Mouse (Mus musculus) kidney, embryonic 14.5 days (tissue): ENCODE data around the gene Dok1. TPM values are rescaled to one million over a fixed set of nuclear protein-coding genes. Genes with fewer than 3 reads are reported as not detected.

Experiments used
- ATAC-seq: fragments of 200-750 bp; cut with Nextera tagmentation; 2 replicates; pipeline ENCODE4 v1.8.0; 2017; ENCODE audit warnings: moderate number of reproducible peaks, mild to moderate bottlenecking, moderate TSS enrichment, moderate library complexity; ENCODE audit not compliant: low FRiP score, low TSS enrichment
- H3K27ac ChIP-seq: fragments of 300-500 bp; sonication (generic); 2 replicates; pipeline ENCODE4 v1.5.1; 2014; ENCODE audit warnings: low read depth, mild to moderate bottlenecking, low read length, moderate library complexity, mixed read lengths
- H3K27me3 ChIP-seq: fragments of 300-500 bp; sonication (generic); 2 replicates; pipeline ENCODE4 v1.6.1; 2014; ENCODE audit warnings: mild to moderate bottlenecking, low read length; ENCODE audit not compliant: control insufficient read depth, insufficient read depth
- H3K36me3 ChIP-seq: fragments of 300-500 bp; sonication (generic); 2 replicates; pipeline ENCODE4 v1.6.1; 2014; ENCODE audit warnings: low read length, mixed read lengths; ENCODE audit not compliant: control insufficient read depth, insufficient read depth
- H3K4me1 ChIP-seq: fragments of 300-500 bp; sonication (generic); 2 replicates; pipeline ENCODE4 v1.6.1; 2014; ENCODE audit warnings: low read length, mixed read lengths; ENCODE audit not compliant: control insufficient read depth, insufficient read depth
- H3K4me2 ChIP-seq: fragments of 300-500 bp; sonication (generic); replicated peaks from 2 replicates; pipeline ENCODE4 v1.6.1; 2014; ENCODE audit warnings: low read depth, mild to moderate bottlenecking, low read length
- H3K4me3 ChIP-seq: fragments of 300-500 bp; sonication (generic); 2 replicates; pipeline ENCODE4 v1.5.1; 2014; ENCODE audit warnings: mild to moderate bottlenecking, low read length
- H3K9ac ChIP-seq: fragments of 300-500 bp; sonication (generic); 2 replicates; pipeline ENCODE4 v1.6.1; 2014; ENCODE audit warnings: low read depth, mild to moderate bottlenecking, low read length, moderate library complexity
- H3K9me3 ChIP-seq: fragments of 300-500 bp; sonication (generic); 2 replicates; pipeline ENCODE4 v1.6.1; 2016; ENCODE audit warnings: low read length; ENCODE audit not compliant: control insufficient read depth
- WGBS: fragments of 180-500 bp; shearing (Covaris S2); extraction: QIAGEN DNeasy Blood & Tissue Kit; methylation state at CpG from one replicate; pipeline ENCODE4 v1.1.7; 2014; 5-methylcytosine and 5-hydroxymethylcytosine counted together
- polyA plus RNA-seq: library from polyadenylated mRNA; unstranded; fragments of >200 nt; fragmentation: Nextera tagmentation; extraction: Ambion mirVana; gene quantifications from 2 replicates; pipeline ENCODE4 v1.2.1, GENCODE M21; 2014

The Dok1 gene
- polyA plus RNA-seq, 1 experiment from 2014 or later, result 8.8 TPM

DNA sequence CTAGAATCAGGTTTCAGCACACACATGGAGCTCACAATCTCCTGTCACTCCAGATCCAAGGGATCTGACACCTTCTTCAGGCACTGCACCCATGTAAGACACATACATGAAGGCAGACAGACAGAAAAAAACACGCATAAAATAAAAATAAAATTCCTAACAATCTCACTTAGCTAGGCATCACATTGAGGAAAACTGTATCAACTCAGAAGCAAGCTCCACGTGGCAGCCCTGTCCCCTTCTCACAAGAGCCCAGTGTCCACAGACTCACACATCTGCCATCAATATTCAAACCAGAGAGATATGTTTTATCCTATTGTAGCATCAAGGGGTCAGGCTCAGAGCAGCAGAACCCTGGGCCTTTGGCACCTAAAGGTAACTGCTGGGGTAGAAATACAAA lies 29.0 kb downstream of the Dok1 start:
- Histone ChIP-seq H3K9ac (no peak overlapping the region), H3K36me3 (no peaks in the 10 kb centered on the region), H3K27ac (no peak overlapping the region), H3K4me1 (no peaks in the 10 kb centered on the region), H3K4me3 (no peak overlapping the region), H3K9me3 (no peaks in the 10 kb centered on the region), H3K4me2 (no peak overlapping the region), H3K27me3 (no peaks in the 10 kb centered on the region)
- ATAC-seq, result no peak
- WGBS, result 80% methylated on average over 2 of the region's 2 CpGs

DNA sequence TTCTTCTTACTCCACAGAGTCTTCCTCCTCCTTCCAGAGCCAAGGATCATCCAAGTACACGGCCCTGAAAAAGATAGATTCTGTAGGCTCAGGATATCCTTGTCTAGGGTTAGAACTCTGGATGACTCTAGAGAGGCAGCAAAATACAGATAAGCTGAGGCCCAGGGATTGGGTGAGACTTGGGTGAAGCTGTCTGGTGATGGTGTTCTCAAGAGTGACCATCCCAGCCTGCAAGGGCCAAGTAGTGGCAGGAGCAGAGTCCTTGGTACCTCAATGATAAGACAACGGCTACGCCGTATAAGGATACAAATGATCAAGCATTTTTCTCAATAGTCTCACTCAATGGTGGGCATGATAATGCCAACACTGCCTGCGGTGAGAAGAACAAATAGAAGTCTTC lies 29.4 kb downstream of the Dok1 start:
- WGBS, result 89% methylated on average over 5 of the region's 5 CpGs
- Histone ChIP-seq H3K9ac (no peak overlapping the region), H3K4me1 (no peaks in the 10 kb centered on the region), H3K27me3 (no peaks in the 10 kb centered on the region), H3K9me3 (no peaks in the 10 kb centered on the region), H3K4me2 (no peak overlapping the region), H3K27ac (no peak overlapping the region), H3K36me3 (no peaks in the 10 kb centered on the region), H3K4me3 (no peak overlapping the region)
- ATAC-seq, result no peak

GRCm38 (mm10) chr6:83003082-83003481 lies 30.2 kb downstream of the Dok1 start:
- no peak for ATAC-seq
- H3K27ac ChIP-seq, result no peak overlapping the region
- H3K4me1 ChIP-seq, result no peaks in the 10 kb centered on the region
- H3K27me3 ChIP-seq, result no peaks in the 10 kb centered on the region
- H3K9me3 ChIP-seq, result no peaks in the 10 kb centered on the region
- no peak overlapping the region for H3K9ac ChIP-seq
- H3K4me2 ChIP-seq, result no peak overlapping the region
- no peaks in the 10 kb centered on the region for H3K36me3 ChIP-seq
- WGBS, result 93% methylated on average over 1 of the region's 1 CpGs
- no peak overlapping the region for H3K4me3 ChIP-seq

- H3K27me3 ChIP-seq, result no peaks in the 10 kb centered on the region
- H3K9ac ChIP-seq, result no peak overlapping the region
- no peak overlapping the region for H3K4me3 ChIP-seq
- no peak for ATAC-seq
- H3K27ac ChIP-seq, result no peak overlapping the region
- 74% methylated on average over 8 of the region's 8 CpGs for WGBS
- peaks cover 7% of the 10 kb centered on the region; the same call in 1 of the 2 replicates for H3K4me1 ChIP-seq
- H3K4me2 ChIP-seq, result no peak overlapping the region
- no peaks in the 10 kb centered on the region for H3K36me3 ChIP-seq
- no peaks in the 10 kb centered on the region for H3K9me3 ChIP-seq
Observed at GRCm38 (mm10) chr6:82999986-83000385, 33.3 kb downstream of the Dok1 start.

- Histone ChIP-seq H3K27ac (peak overlapping the region; percentile 37; the same call in 1 of the 2 replicates), H3K4me2 (no peak overlapping the region), H3K36me3 (no peaks in the 10 kb centered on the region), H3K27me3 (no peaks in the 10 kb centered on the region), H3K9ac (no peak overlapping the region), H3K9me3 (no peaks in the 10 kb centered on the region), H3K4me1 (peaks cover 7% of the 10 kb centered on the region; the same call in 1 of the 2 replicates), H3K4me3 (no peak overlapping the region)
- WGBS, result 78% methylated on average over 4 of the region's 4 CpGs
- ATAC-seq, result no peak
Observed at GRCm38 (mm10) chr6:82998326-82998725, 34.9 kb downstream of the Dok1 start.

GRCm38 (mm10) chr6:82997511-82998102 lies 35.7 kb downstream of the Dok1 start:
- Histone ChIP-seq H3K36me3 (no peaks in the 10 kb centered on the region), H3K4me2 (no peak overlapping the region), H3K9ac (no peak overlapping the region), H3K27ac (peak overlapping the region; percentile 53), H3K27me3 (no peaks in the 10 kb centered on the region), H3K9me3 (no peaks in the 10 kb centered on the region), H3K4me3 (no peak overlapping the region), H3K4me1 (peaks cover 7% of the 10 kb centered on the region; the same call in 1 of the 2 replicates)
- ATAC-seq, result peak; percentile 30; the same call in 1 of the 2 replicates
- WGBS, result 29% methylated on average over 7 of the region's 7 CpGs

DNA sequence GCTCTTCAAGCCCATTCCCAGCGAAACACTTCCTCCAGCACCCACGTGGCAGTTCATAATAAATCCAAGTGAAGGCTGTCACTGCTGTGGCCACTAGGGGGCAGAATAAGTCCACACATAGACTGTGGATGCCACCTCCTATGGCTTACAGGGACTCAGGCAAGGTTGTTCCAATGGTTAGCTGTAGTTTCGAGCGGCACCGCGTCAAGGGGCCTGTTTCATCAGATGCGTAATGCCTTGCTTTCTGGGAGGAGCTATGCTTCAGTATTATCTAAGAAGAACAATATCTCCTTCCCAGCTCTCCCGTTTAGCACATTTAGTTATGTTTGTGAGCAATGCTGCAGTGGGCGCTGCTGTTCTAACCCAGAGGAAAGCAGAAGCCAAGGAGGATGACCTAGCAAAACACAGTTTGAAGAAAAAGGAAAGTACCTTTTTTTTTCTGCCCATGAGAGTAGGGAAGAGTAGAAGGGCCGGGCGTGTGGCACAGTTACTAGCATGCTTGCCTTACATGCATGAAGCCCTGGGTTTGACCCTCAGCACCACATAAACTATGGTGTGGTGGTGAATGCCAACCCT lies 36.4 kb downstream of the Dok1 start:
- peaks cover 7% of the 10 kb centered on the region; the same call in 1 of the 2 replicates for H3K4me1 ChIP-seq
- ATAC-seq, result peak; percentile 95
- H3K27me3 ChIP-seq, result no peaks in the 10 kb centered on the region
- H3K9ac ChIP-seq, result no peak overlapping the region
- H3K36me3 ChIP-seq, result no peaks in the 10 kb centered on the region
- H3K4me3 ChIP-seq, result no peak overlapping the region
- WGBS, result 12% methylated on average over 11 of the region's 11 CpGs
- H3K4me2 ChIP-seq, result peak overlapping the region; percentile 31
- H3K9me3 ChIP-seq, result no peaks in the 10 kb centered on the region
- peak overlapping the region; percentile 53 for H3K27ac ChIP-seq

- Histone ChIP-seq H3K4me3 (no peak overlapping the region), H3K4me1 (peaks cover 7% of the 10 kb centered on the region; the same call in 1 of the 2 replicates)
Observed at GRCm38 (mm10) chr6:82994372-82994771, 38.9 kb downstream of the Dok1 start.

GRCm38 (mm10) chr6:82993696-82994095 lies 39.6 kb downstream of the Dok1 start:
- Histone ChIP-seq H3K27me3 (no peaks in the 10 kb centered on the region), H3K36me3 (no peaks in the 10 kb centered on the region), H3K4me2 (no peak overlapping the region), H3K27ac (no peak overlapping the region), H3K9ac (no peak overlapping the region), H3K4me3 (no peak overlapping the region), H3K9me3 (no peaks in the 10 kb centered on the region), H3K4me1 (peaks cover 7% of the 10 kb centered on the region; the same call in 1 of the 2 replicates)
- 44% methylated on average over 1 of the region's 1 CpGs for WGBS
- no peak for ATAC-seq

More at GRCm38 (mm10) chr6:82994372-82994771, 38.9 kb downstream of the Dok1 start:
- Histone ChIP-seq H3K27ac (no peak overlapping the region), H3K36me3 (no peaks in the 10 kb centered on the region), H3K27me3 (no peaks in the 10 kb centered on the region), H3K9ac (no peak overlapping the region), H3K9me3 (no peaks in the 10 kb centered on the region), H3K4me2 (no peak overlapping the region)
- no peak for ATAC-seq
- WGBS, result 82% methylated on average over 7 of the region's 7 CpGs
